Mouse (Mus musculus): Measurements from ENCODE around the gene Kif21a. TPM values are rescaled to one million over a fixed set of nuclear protein-coding genes. Genes with fewer than 3 reads are reported as not detected.
A peak's percentile ranks its signal among the peaks of the same experiment; 100 is the strongest.

Kif21a gene
- polyA plus RNA-seq, 1 experiment, result 8.6 TPM

DNA sequence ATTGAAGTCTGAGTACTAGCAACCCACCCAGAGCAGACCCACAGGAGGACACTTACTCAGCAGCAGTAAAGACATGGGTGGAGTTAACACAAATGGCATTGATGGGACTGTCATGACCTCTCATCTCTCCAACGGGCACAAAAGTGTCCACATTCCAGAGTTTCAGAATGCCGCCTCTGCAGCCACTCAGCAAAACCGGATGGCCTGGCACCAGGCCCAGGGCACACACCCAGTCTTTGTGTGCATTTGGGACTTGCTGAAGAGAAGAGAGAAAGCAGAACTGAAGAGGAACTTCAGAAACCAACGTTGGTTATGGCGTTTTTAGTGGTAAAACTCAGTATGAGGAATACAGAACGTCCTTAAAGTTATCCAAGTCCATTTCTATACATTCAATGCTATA is 114.2 kb downstream of the Kif21a start:
- H3K4me1 ChIP-seq (ENCODE audit: control insufficient read depth, insufficient read depth, low read length), result no peaks in the 10 kb centered on the region
- no peaks in the 10 kb centered on the region for H3K36me3 ChIP-seq (ENCODE audit: control insufficient read depth, insufficient read depth, low read length)
- H3K27ac ChIP-seq (ENCODE audit: control insufficient read depth, insufficient read depth, low read depth, low read length), result no peak overlapping the region
- no peak for TF ChIP-seq POLR2A (IDR thresholded peaks at IDR 0.05; ENCODE audit: control insufficient read depth, low read depth, low read length)
- no peak for TF ChIP-seq CTCF (IDR thresholded peaks at IDR 0.05; ENCODE audit: control insufficient read depth, insufficient read depth, insufficient replicate concordance, low read depth, low read length)
- no peak overlapping the region for H3K4me3 ChIP-seq (ENCODE audit: control insufficient read depth, low read depth, low read length)
- no peaks in the 10 kb centered on the region for H3K27me3 ChIP-seq (ENCODE audit: control insufficient read depth, insufficient read depth, low read length)

DNA sequence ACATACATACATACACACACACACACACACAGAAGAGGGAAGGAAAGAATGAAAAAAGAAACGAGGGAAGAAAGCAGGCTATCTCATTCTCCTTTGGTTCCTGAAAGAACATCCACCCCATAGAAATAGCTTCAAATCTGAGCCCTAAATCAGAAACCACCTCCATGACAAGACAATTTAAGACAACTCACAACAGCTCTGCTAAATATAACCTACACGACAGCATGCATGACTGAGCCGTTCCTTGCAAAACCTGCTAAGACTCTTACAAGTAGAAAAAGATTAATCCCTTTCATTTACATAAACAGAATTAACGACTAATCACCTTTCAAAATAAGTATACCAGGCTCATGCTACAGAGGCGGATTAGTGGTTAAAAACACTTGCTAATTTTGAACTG is 118.3 kb downstream of the Kif21a start:
- TF ChIP-seq CTCF (IDR thresholded peaks at IDR 0.05; ENCODE audit: control insufficient read depth, insufficient read depth, insufficient replicate concordance, low read depth, low read length), result no peak
- TF ChIP-seq POLR2A (IDR thresholded peaks at IDR 0.05; ENCODE audit: control insufficient read depth, low read depth, low read length), result no peak
- H3K4me3 ChIP-seq (ENCODE audit: control insufficient read depth, low read depth, low read length), result no peak overlapping the region
- no peaks in the 10 kb centered on the region for H3K4me1 ChIP-seq (ENCODE audit: control insufficient read depth, insufficient read depth, low read length)
- H3K36me3 ChIP-seq (ENCODE audit: control insufficient read depth, insufficient read depth, low read length), result no peaks in the 10 kb centered on the region
- H3K27me3 ChIP-seq (ENCODE audit: control insufficient read depth, insufficient read depth, low read length), result no peaks in the 10 kb centered on the region
- H3K27ac ChIP-seq (ENCODE audit: control insufficient read depth, insufficient read depth, low read depth, low read length), result no peak overlapping the region

GRCm38 (mm10) chr15:90929043-90929442 is 120.7 kb downstream of the Kif21a start:
- TF ChIP-seq CTCF (IDR thresholded peaks at IDR 0.05; ENCODE audit: control insufficient read depth, insufficient read depth, insufficient replicate concordance, low read depth, low read length) (peak; percentile 11; the same call in 1 of the 2 replicates), POLR2A (IDR thresholded peaks at IDR 0.05; ENCODE audit: control insufficient read depth, low read depth, low read length) (no peak)
- Histone ChIP-seq H3K27me3 (ENCODE audit: control insufficient read depth, insufficient read depth, low read length) (no peaks in the 10 kb centered on the region), H3K36me3 (ENCODE audit: control insufficient read depth, insufficient read depth, low read length) (no peaks in the 10 kb centered on the region), H3K27ac (ENCODE audit: control insufficient read depth, insufficient read depth, low read depth, low read length) (no peak overlapping the region), H3K4me1 (ENCODE audit: control insufficient read depth, insufficient read depth, low read length) (no peaks in the 10 kb centered on the region), H3K4me3 (ENCODE audit: control insufficient read depth, low read depth, low read length) (no peak overlapping the region)

- no peaks in the 10 kb centered on the region for H3K4me1 ChIP-seq (ENCODE audit: control insufficient read depth, insufficient read depth, low read length)
- no peaks in the 10 kb centered on the region for H3K36me3 ChIP-seq (ENCODE audit: control insufficient read depth, insufficient read depth, low read length)
- no peak for TF ChIP-seq POLR2A (IDR thresholded peaks at IDR 0.05; ENCODE audit: control insufficient read depth, low read depth, low read length)
- TF ChIP-seq CTCF (IDR thresholded peaks at IDR 0.05; ENCODE audit: control insufficient read depth, insufficient read depth, insufficient replicate concordance, low read depth, low read length), result no peak
- H3K27ac ChIP-seq (ENCODE audit: control insufficient read depth, insufficient read depth, low read depth, low read length), result no peak overlapping the region
- H3K27me3 ChIP-seq (ENCODE audit: control insufficient read depth, insufficient read depth, low read length), result no peaks in the 10 kb centered on the region
- peak overlapping the region; percentile 76 for H3K4me3 ChIP-seq (ENCODE audit: control insufficient read depth, low read depth, low read length)
These were observed 153.3 kb downstream of the Kif21a start for GRCm38 (mm10) chr15:90896480-90896879.

DNA sequence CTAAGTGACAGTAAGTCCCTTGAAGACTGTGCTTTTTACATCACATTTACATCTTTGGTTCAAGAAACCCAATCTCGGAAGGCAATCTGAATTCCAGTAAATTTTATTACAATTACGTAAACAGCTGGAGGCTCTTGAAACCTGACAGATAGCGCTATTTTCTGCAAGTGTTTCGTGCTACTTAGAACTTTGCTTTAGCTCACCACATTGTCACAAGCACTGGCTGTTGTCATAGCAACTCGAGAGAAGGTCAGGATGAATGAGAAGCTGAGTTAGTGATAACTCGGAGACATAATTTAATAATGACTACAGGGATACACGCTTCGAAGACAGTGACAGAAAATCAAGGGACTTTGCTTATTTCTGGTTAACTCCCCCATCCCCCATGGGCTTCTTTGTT is 162.3 kb downstream of the Kif21a start:
- H3K4me1 ChIP-seq (ENCODE audit: control insufficient read depth, insufficient read depth, low read length), result no peaks in the 10 kb centered on the region
- H3K27me3 ChIP-seq (ENCODE audit: control insufficient read depth, insufficient read depth, low read length), result no peaks in the 10 kb centered on the region
- no peaks in the 10 kb centered on the region for H3K36me3 ChIP-seq (ENCODE audit: control insufficient read depth, insufficient read depth, low read length)
- no peak overlapping the region for H3K4me3 ChIP-seq (ENCODE audit: control insufficient read depth, low read depth, low read length)
- TF ChIP-seq POLR2A (IDR thresholded peaks at IDR 0.05; ENCODE audit: control insufficient read depth, low read depth, low read length), result no peak
- no peak for TF ChIP-seq CTCF (IDR thresholded peaks at IDR 0.05; ENCODE audit: control insufficient read depth, insufficient read depth, insufficient replicate concordance, low read depth, low read length)
- H3K27ac ChIP-seq (ENCODE audit: control insufficient read depth, insufficient read depth, low read depth, low read length), result no peak overlapping the region

Other genes with a start within 250 kb of the Kif21a start
- gene Abcd2, start 141.9 kb upstream of the Kif21a start, polyA plus RNA-seq (2012; rRNA removed), result 0.57 and 1.0 TPM in 2 replicates
- gene CN725425, start 149.5 kb upstream of the Kif21a start, polyA plus RNA-seq (2012; rRNA removed), result 1.8 and 2.6 TPM in 2 replicates